Mouse (Mus musculus): ENCODE results near the gene Hes2. TPM values are rescaled to one million over a fixed set of nuclear protein-coding genes. Genes with fewer than 3 reads are reported as not detected.

Hes2 gene
- polyA plus RNA-seq, 1 experiment, result not detected

GRCm38 (mm10) chr4:152165036-152165931 lies 6.6 kb downstream of the Hes2 start:
- TF ChIP-seq POLR2A (IDR thresholded peaks at IDR 0.05; ENCODE audit: borderline replicate concordance, extremely low read depth, insufficient read depth, insufficient read length, poor library complexity, severe bottlenecking), result no peak
- TF ChIP-seq CTCF (IDR thresholded peaks at IDR 0.05; ENCODE audit: borderline replicate concordance, extremely low read depth, insufficient read depth, insufficient read length), result peak; percentile 93
- peak; percentile 52 for DNase-seq (ENCODE audit: low read depth)

GRCm38 (mm10) chr4:152168052-152168451 lies 9.4 kb downstream of the Hes2 start:
- TF ChIP-seq POLR2A (IDR thresholded peaks at IDR 0.05; ENCODE audit: borderline replicate concordance, extremely low read depth, insufficient read depth, insufficient read length, poor library complexity, severe bottlenecking) (no peak), CTCF (IDR thresholded peaks at IDR 0.05; ENCODE audit: borderline replicate concordance, extremely low read depth, insufficient read depth, insufficient read length) (no peak)
- DNase-seq (ENCODE audit: low read depth), result peak; percentile 85

GRCm38 (mm10) chr4:152169103-152169502 lies 10.4 kb downstream of the Hes2 start:
- DNase-seq (ENCODE audit: low read depth), result no peak
- TF ChIP-seq POLR2A (IDR thresholded peaks at IDR 0.05; ENCODE audit: borderline replicate concordance, extremely low read depth, insufficient read depth, insufficient read length, poor library complexity, severe bottlenecking), result no peak
- TF ChIP-seq CTCF (IDR thresholded peaks at IDR 0.05; ENCODE audit: borderline replicate concordance, extremely low read depth, insufficient read depth, insufficient read length), result no peak

DNA sequence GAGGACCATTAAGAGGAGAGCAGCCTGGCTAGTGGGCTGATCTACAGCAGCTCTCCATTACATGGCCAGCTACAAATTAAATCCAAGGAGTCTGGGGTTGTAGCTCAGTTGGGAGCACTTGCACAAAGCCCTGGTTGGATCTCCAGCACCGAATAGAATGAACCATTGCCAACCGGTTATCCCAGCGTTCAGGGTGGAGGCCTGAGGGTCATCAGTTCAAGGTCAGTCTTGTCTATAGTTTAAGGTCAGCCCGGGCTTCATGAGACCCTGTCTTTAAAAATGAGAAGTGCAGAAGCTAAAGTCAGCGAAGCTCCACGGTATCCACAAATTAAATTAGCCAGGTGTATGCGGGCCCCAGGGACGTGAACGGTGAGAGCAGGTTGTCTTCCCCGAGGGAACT lies 11.6 kb downstream of the Hes2 start:
- DNase-seq (ENCODE audit: low read depth), result no peak
- TF ChIP-seq CTCF (IDR thresholded peaks at IDR 0.05; ENCODE audit: borderline replicate concordance, extremely low read depth, insufficient read depth, insufficient read length) (no peak), POLR2A (IDR thresholded peaks at IDR 0.05; ENCODE audit: borderline replicate concordance, extremely low read depth, insufficient read depth, insufficient read length, poor library complexity, severe bottlenecking) (no peak)

GRCm38 (mm10) chr4:152171543-152171942 lies 12.9 kb downstream of the Hes2 start:
- DNase-seq (ENCODE audit: low read depth), result no peak

DNA sequence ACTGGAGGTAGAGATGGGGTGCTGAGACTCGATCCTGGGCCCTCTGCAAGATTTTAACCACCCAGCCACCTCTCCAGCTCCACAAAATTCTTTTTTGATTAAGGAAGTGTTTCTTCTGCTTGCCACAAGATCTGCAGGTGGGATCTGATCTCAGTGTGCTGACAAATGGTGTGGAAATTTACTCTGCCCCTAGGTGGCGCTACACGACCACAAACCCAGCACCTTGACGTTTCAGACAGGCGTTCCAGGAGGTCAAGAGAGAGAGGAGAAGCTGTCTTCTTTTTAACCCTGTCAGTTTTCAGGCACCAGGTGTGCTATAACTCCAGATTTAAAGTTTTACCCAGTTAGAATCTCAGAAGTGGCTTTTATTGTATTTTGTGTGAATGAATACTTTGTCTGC lies 14.4 kb downstream of the Hes2 start:
- DNase-seq (ENCODE audit: low read depth), result peak; percentile 85
- TF ChIP-seq POLR2A (IDR thresholded peaks at IDR 0.05; ENCODE audit: borderline replicate concordance, extremely low read depth, insufficient read depth, insufficient read length, poor library complexity, severe bottlenecking) (no peak), CTCF (IDR thresholded peaks at IDR 0.05; ENCODE audit: borderline replicate concordance, extremely low read depth, insufficient read depth, insufficient read length) (peak; percentile 90)

More at GRCm38 (mm10) chr4:152171543-152171942, 12.9 kb downstream of the Hes2 start:
- no peak for TF ChIP-seq POLR2A (IDR thresholded peaks at IDR 0.05; ENCODE audit: borderline replicate concordance, extremely low read depth, insufficient read depth, insufficient read length, poor library complexity, severe bottlenecking)
- peak; percentile 29; the same call in 1 of the 2 replicates for TF ChIP-seq CTCF (IDR thresholded peaks at IDR 0.05; ENCODE audit: borderline replicate concordance, extremely low read depth, insufficient read depth, insufficient read length)

GRCm38 (mm10) chr4:152173956-152174355 lies 15.3 kb downstream of the Hes2 start:
- TF ChIP-seq POLR2A (IDR thresholded peaks at IDR 0.05; ENCODE audit: borderline replicate concordance, extremely low read depth, insufficient read depth, insufficient read length, poor library complexity, severe bottlenecking) (no peak), CTCF (IDR thresholded peaks at IDR 0.05; ENCODE audit: borderline replicate concordance, extremely low read depth, insufficient read depth, insufficient read length) (no peak)
- DNase-seq (ENCODE audit: low read depth), result no peak

DNA sequence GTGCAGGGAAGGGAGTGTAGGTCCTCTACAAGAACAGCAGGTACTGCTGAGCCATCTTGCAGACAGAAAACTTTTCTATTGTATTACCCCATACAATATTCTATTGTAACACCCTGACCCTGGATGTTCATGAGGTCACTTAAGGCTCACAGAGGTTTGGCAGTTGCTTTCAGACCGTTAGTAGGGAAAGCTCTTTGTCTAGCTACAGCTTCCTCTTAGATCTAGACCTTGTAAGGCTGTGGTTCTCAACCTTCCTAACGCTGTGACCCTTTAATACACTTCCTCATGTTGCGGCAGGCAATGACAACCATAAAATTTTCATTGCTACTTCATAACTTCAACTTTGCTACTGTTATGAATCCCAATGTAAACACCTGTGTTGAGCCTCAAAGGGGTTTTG lies 18.0 kb downstream of the Hes2 start:
- no peak for TF ChIP-seq CTCF (IDR thresholded peaks at IDR 0.05; ENCODE audit: borderline replicate concordance, extremely low read depth, insufficient read depth, insufficient read length)
- no peak for TF ChIP-seq POLR2A (IDR thresholded peaks at IDR 0.05; ENCODE audit: borderline replicate concordance, extremely low read depth, insufficient read depth, insufficient read length, poor library complexity, severe bottlenecking)
- DNase-seq (ENCODE audit: low read depth), result no peak

DNA sequence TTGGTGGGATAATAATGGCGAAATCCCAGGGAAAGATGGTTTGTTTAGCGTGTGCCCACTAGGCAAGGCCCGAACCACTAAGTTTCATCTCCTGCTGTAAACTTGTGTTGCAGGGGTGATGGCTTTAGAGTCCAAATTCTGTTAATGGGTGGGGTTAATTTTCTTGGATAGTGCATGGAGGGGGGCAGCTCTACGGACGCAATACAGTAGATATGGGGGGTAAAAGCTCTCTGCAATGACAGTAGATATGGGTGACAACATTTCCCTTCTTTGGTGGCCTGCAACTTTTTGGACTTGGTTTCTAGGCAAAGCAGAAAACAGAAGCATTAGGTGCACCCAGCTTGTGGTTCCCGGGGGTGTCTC lies 18.5 kb downstream of the Hes2 start:
- TF ChIP-seq POLR2A (IDR thresholded peaks at IDR 0.05; ENCODE audit: borderline replicate concordance, extremely low read depth, insufficient read depth, insufficient read length, poor library complexity, severe bottlenecking) (no peak), CTCF (IDR thresholded peaks at IDR 0.05; ENCODE audit: borderline replicate concordance, extremely low read depth, insufficient read depth, insufficient read length) (no peak)
- DNase-seq (ENCODE audit: low read depth), result no peak

- DNase-seq (ENCODE audit: low read depth), result peak; percentile 98
- TF ChIP-seq POLR2A (IDR thresholded peaks at IDR 0.05; ENCODE audit: borderline replicate concordance, extremely low read depth, insufficient read depth, insufficient read length, poor library complexity, severe bottlenecking), result peak; percentile 87
- TF ChIP-seq CTCF (IDR thresholded peaks at IDR 0.05; ENCODE audit: borderline replicate concordance, extremely low read depth, insufficient read depth, insufficient read length), result no peak
Observed at GRCm38 (mm10) chr4:152177537-152178343, 19.1 kb downstream of the Hes2 start, which contains the start of gene Acot7. Gene Acot7 (plus strand): TSS chr4:152178134.

GRCm38 (mm10) chr4:152178344-152178864 lies 19.7 kb downstream of the Hes2 start:
- DNase-seq (ENCODE audit: low read depth), result no peak
- no peak for TF ChIP-seq POLR2A (IDR thresholded peaks at IDR 0.05; ENCODE audit: borderline replicate concordance, extremely low read depth, insufficient read depth, insufficient read length, poor library complexity, severe bottlenecking)
- TF ChIP-seq CTCF (IDR thresholded peaks at IDR 0.05; ENCODE audit: borderline replicate concordance, extremely low read depth, insufficient read depth, insufficient read length), result no peak

Measured in brain, embryonic 14.5 days (tissue).